Mouse (Mus musculus) adrenal gland, adult (tissue): ENCODE data around the gene Sycp2l.
"Not testable (repeated sequence)": the region's sequence is repeated elsewhere in the genome, so short reads cannot be mapped to it uniquely, and the experiment has no call there.

ENCODE experiments used
- DNase-seq, 2 experiments: peaks; one replicate each; pipeline ENCODE4 v3.0.0; 2022 to 2023; ENCODE audit warnings: low spot score in 1 of 2; ENCODE audit not compliant: inconsistent age in 2 of 2

The Sycp2l gene

GRCm38 (mm10) chr13:41123666-41124225 lies 9.6 kb downstream of the Sycp2l start:
- no peak for DNase-seq

- no peak for DNase-seq
Observed at GRCm38 (mm10) chr13:41128326-41128725, 14.2 kb downstream of the Sycp2l start.

GRCm38 (mm10) chr13:41129061-41129460 lies 15.0 kb downstream of the Sycp2l start:
- no peak for DNase-seq

GRCm38 (mm10) chr13:41134901-41135300 lies 20.8 kb downstream of the Sycp2l start:
- DNase-seq: peak; percentile 46 to 79

GRCm38 (mm10) chr13:41145433-41145970 lies 31.4 kb downstream of the Sycp2l start:
- DNase-seq: no peak

- DNase-seq: peak; percentile 27 to 81
Observed at GRCm38 (mm10) chr13:41146271-41146670, 32.2 kb downstream of the Sycp2l start.

GRCm38 (mm10) chr13:41153146-41153545 lies 39.0 kb downstream of the Sycp2l start:
- no peak for DNase-seq

GRCm38 (mm10) chr13:41158426-41158825 lies 44.3 kb downstream of the Sycp2l start:
- no peak for DNase-seq

GRCm38 (mm10) chr13:41187886-41188285 lies 73.8 kb downstream of the Sycp2l start:
- DNase-seq: no peak

- DNase-seq: no peak
Observed at GRCm38 (mm10) chr13:41195640-41196333, 81.7 kb downstream of the Sycp2l start.

- no peak for DNase-seq
Observed at GRCm38 (mm10) chr13:41200861-41201260, 86.8 kb downstream of the Sycp2l start.

- no peak for DNase-seq
Observed at GRCm38 (mm10) chr13:41203289-41203688, 89.2 kb downstream of the Sycp2l start.

- DNase-seq: no peak
Observed at GRCm38 (mm10) chr13:41203691-41204090, 89.6 kb downstream of the Sycp2l start.

- DNase-seq: not testable (repeated sequence)
Observed at GRCm38 (mm10) chr13:41205568-41205967, 91.5 kb downstream of the Sycp2l start.

- DNase-seq: no peak
Observed at GRCm38 (mm10) chr13:41206241-41206640, 92.1 kb downstream of the Sycp2l start.

- no peak for DNase-seq
Observed at GRCm38 (mm10) chr13:41211276-41211675, 97.2 kb downstream of the Sycp2l start.

- no peak for DNase-seq
Observed at GRCm38 (mm10) chr13:41212558-41213322, 98.6 kb downstream of the Sycp2l start.

GRCm38 (mm10) chr13:41215669-41216068 lies 101.6 kb downstream of the Sycp2l start:
- no peak for DNase-seq

GRCm38 (mm10) chr13:41216236-41216635 lies 102.1 kb downstream of the Sycp2l start:
- no peak for DNase-seq

GRCm38 (mm10) chr13:41219056-41219455 lies 104.9 kb downstream of the Sycp2l start:
- no peak for DNase-seq

- DNase-seq: no peak
Observed at GRCm38 (mm10) chr13:41219687-41220303, 105.7 kb downstream of the Sycp2l start.
